In genomic region chr4:124985671-124986602, GRCm38 (mm10) we compare ENCODE assay signal across 8 mouse cellular contexts. TPM values are rescaled to one million over a fixed set of nuclear protein-coding genes. Genes with fewer than 3 reads are reported as not detected.
DNase-seq lines count a peak whose midpoint lies in the region; ATAC-seq and TF ChIP-seq lines count a peak whose summit lies in the region.

Gene Rspo1, plus strand, starts transcription at chr4:124986430.

- WGBS in liver, postnatal 0 days (ENCODE audit: insufficient replicate concordance) = 3% methylated on average over 54 of the region's 62 CpGs
- WGBS in stomach, postnatal 0 days = 2% methylated on average over 34 of the region's 62 CpGs

- TF ChIP-seq EP300 in liver, postnatal 0 days (IDR thresholded peaks at IDR 0.05; ENCODE audit: low read depth) = no peak
- TF ChIP-seq EP300 in stomach, postnatal 0 days (optimal IDR thresholded peaks at IDR 0.05) = no peak

- no peak within 1 kb of the TSS for H3K9ac ChIP-seq in liver, postnatal 0 days (replicated peaks)
- peak within 1 kb of the TSS; percentile 18; the same call in 1 of the 2 replicates for H3K9ac ChIP-seq in stomach, postnatal 0 days (ENCODE audit: low read length)

- peak within 1 kb of the TSS; percentile 39 for H3K4me3 ChIP-seq in left cerebral cortex, adult 2 months
- peak within 1 kb of the TSS; percentile 36 for H3K4me3 ChIP-seq in liver, postnatal 0 days (ENCODE audit: low read depth, low read length)
- H3K4me3 ChIP-seq in stomach, postnatal 0 days (ENCODE audit: low read depth, low read length) = peak within 1 kb of the TSS; percentile 43

- no peaks in the 10 kb centered on the region; the same call in 1 of the 2 replicates for H3K4me1 ChIP-seq in liver, postnatal 0 days (ENCODE audit: insufficient read depth)
- no peaks in the 10 kb centered on the region for H3K4me1 ChIP-seq in stomach, postnatal 0 days (replicated peaks; ENCODE audit: control insufficient read depth, insufficient read depth)

- H3K9me3 ChIP-seq in liver, postnatal 0 days (ENCODE audit: low read length) = no peaks in the 10 kb centered on the region
- H3K9me3 ChIP-seq in stomach, postnatal 0 days (ENCODE audit: control insufficient read depth, low read length) = no peaks in the 10 kb centered on the region

- intact Hi-C loops in left cerebral cortex, adult 2 months (cut with DNase I) = loop anchor here (2.0 kb wide), 1 partner anchor 35 kb away; no protein-coding TSS in a partner anchor
- intact Hi-C loops in left cerebral cortex, postnatal 10 days (cut with DNase I) = no loop called here

- ATAC-seq in liver, postnatal 0 days = no peak
- peak; percentile 19; the same call in 1 of the 2 replicates for ATAC-seq in stomach, postnatal 0 days (ENCODE audit: low FRiP score, low TSS enrichment)

- H3K27ac ChIP-seq in left cerebral cortex, adult 2 months = peak within 1 kb of the TSS; percentile 25
- H3K27ac ChIP-seq in liver, postnatal 0 days (ENCODE audit: low read depth) = no peak within 1 kb of the TSS
- H3K27ac ChIP-seq in stomach, postnatal 0 days (replicated peaks) = no peak within 1 kb of the TSS

- H3K36me3 ChIP-seq in liver, postnatal 0 days (replicated peaks; ENCODE audit: insufficient read depth, low read length) = no peaks in the 10 kb centered on the region
- no peaks in the 10 kb centered on the region for H3K36me3 ChIP-seq in stomach, postnatal 0 days (ENCODE audit: control insufficient read depth, insufficient read depth, low read length)

- no peak for DNase-seq in left cerebral cortex, adult 2 months (ENCODE audit: extremely low spot score in 1 of 2, low spot score in 2 of 2)
- DNase-seq in left cerebral cortex, postnatal 10 days (ENCODE audit: extremely low spot score in 1 of 2, low spot score in 2 of 2) = no peak
- DNase-seq in embryo, embryonic 9.5 days (ENCODE audit: extremely low spot score) = peak; percentile 49
- DNase-seq in heart, postnatal 4 days = peak; percentile 27
- DNase-seq in liver, postnatal 0 days = no peak
- DNase-seq in stomach, postnatal 0 days (ENCODE audit: low spot score) = peak; percentile 39
- DNase-seq in cerebellum, adult 11 months = no peak
- DNase-seq in ovary, postnatal 14 days (ENCODE audit: low spot score) = no peak

- H3K27me3 ChIP-seq in liver, postnatal 0 days (ENCODE audit: insufficient read depth, low read length) = peaks cover 82% of the 10 kb centered on the region
- H3K27me3 ChIP-seq in stomach, postnatal 0 days (ENCODE audit: control insufficient read depth, insufficient read depth, low read length) = peaks cover 16% of the 10 kb centered on the region

- no peak for TF ChIP-seq CTCF in left cerebral cortex, adult 2 months (IDR thresholded peaks at IDR 0.05)
- no peak for TF ChIP-seq CTCF in liver, postnatal 0 days (IDR thresholded peaks at IDR 0.05; ENCODE audit: low read depth)
- no peak for TF ChIP-seq CTCF in stomach, postnatal 0 days (IDR thresholded peaks at IDR 0.05; ENCODE audit: low read depth)

- peak within 1 kb of the TSS; percentile 65 for H3K4me2 ChIP-seq in liver, postnatal 0 days (ENCODE audit: low read depth, low read length)
- peak within 1 kb of the TSS; percentile 65 for H3K4me2 ChIP-seq in stomach, postnatal 0 days (replicated peaks; ENCODE audit: low read depth)

RNA-seq across cellular contexts. Expression of gene Rspo1, which starts in this region (rescaled TPM):
- total RNA-seq in left cerebral cortex, adult 2 months (2021) = 10 to 100 TPM; 17.1 to 21.6 TPM
- 1 to 10 TPM; 3.5 to 4.1 TPM for total RNA-seq in left cerebral cortex, postnatal 10 days (2021)
- total RNA-seq in heart, postnatal 4 days (2021) = 1 to 10 TPM; 4.6 to 4.8 TPM
- 0.41 and 0.86 TPM in 2 replicates for polyA plus RNA-seq in liver, postnatal 0 days (2015; fragmentation: Nextera tagmentation; extraction: Ambion mirVana)
- polyA plus RNA-seq in stomach, postnatal 0 days (2015; fragmentation: Nextera tagmentation; extraction: Ambion mirVana) = 6.3 and 6.9 TPM in 2 replicates

Comparison
In these comparisons a context has a peak if more than half of its experiments do, and no peak if none do; other contexts are left out.
1. DNase-seq: peak in embryo, embryonic 9.5 days (single experiment), heart, postnatal 4 days (single experiment) and stomach, postnatal 0 days (single experiment); none in left cerebral cortex, adult 2 months (0 of 2), left cerebral cortex, postnatal 10 days (0 of 2), liver, postnatal 0 days (single experiment), cerebellum, adult 11 months (single experiment) and ovary, postnatal 14 days (single experiment).
2. Peak in every context shown above with its lines, with median percentiles within 50 percentile points of each other: H3K4me3 ChIP-seq.